Mouse (Mus musculus) liver, embryonic 15.5 days (tissue): ENCODE measurements at regions not wholly inside any gene's neighbourhood (a gene's known extent, or its start where the extent isn't known, plus 50 kb on each side); places are given as distances from the start of the nearest gene placed in this dataset.
A peak's percentile ranks its signal among the peaks of the same experiment; 100 is the strongest.

ENCODE experiments used
- ATAC-seq: fragments of 200-750 bp; cut with Nextera tagmentation; 2 replicates; pipeline ENCODE4 v1.8.0; 2017; ENCODE audit warnings: moderate number of reproducible peaks, mild to moderate bottlenecking, moderate library complexity; ENCODE audit not compliant: insufficient read depth
- H3K27ac ChIP-seq: fragments of 300-500 bp; sonication (generic); replicated peaks from 2 replicates; pipeline ENCODE4 v1.5.1; 2015; ENCODE audit warnings: mild to moderate bottlenecking, inconsistent platforms
- H3K27me3 ChIP-seq: fragments of 300-500 bp; sonication (generic); 2 replicates; pipeline ENCODE4 v1.6.1; 2015; ENCODE audit warnings: mild to moderate bottlenecking, inconsistent platforms
- H3K36me3 ChIP-seq: fragments of 300-500 bp; sonication (generic); replicated peaks from 2 replicates; pipeline ENCODE4 v1.6.1; 2015; ENCODE audit warnings: moderate library complexity, mild to moderate bottlenecking, inconsistent platforms
- H3K4me1 ChIP-seq: fragments of 300-500 bp; sonication (generic); replicated peaks from 2 replicates; pipeline ENCODE4 v1.6.1; 2015; ENCODE audit warnings: inconsistent platforms
- H3K4me2 ChIP-seq: fragments of 300-500 bp; sonication (generic); 2 replicates; pipeline ENCODE4 v1.6.1; 2015; ENCODE audit warnings: moderate library complexity, mild to moderate bottlenecking, inconsistent platforms
- H3K4me3 ChIP-seq: fragments of 300-500 bp; sonication (generic); replicated peaks from 2 replicates; pipeline ENCODE4 v1.5.1; 2015; ENCODE audit warnings: mild to moderate bottlenecking, inconsistent platforms
- H3K9ac ChIP-seq: fragments of 300-500 bp; sonication (generic); 2 replicates; pipeline ENCODE4 v1.6.1; 2015; ENCODE audit warnings: moderate library complexity, mild to moderate bottlenecking, inconsistent platforms
- H3K9me3 ChIP-seq: fragments of 300-500 bp; sonication (generic); replicated peaks from 2 replicates; pipeline ENCODE4 v1.6.1; 2016; ENCODE audit warnings: inconsistent platforms
- WGBS: fragments of 180-500 bp; shearing (Covaris S2); methylation state at CpG from one replicate; pipeline ENCODE4 v1.1.7; 2015; ENCODE audit warnings: mixed read lengths; ENCODE audit not compliant: insufficient replicate concordance; 5-methylcytosine and 5-hydroxymethylcytosine counted together

DNA sequence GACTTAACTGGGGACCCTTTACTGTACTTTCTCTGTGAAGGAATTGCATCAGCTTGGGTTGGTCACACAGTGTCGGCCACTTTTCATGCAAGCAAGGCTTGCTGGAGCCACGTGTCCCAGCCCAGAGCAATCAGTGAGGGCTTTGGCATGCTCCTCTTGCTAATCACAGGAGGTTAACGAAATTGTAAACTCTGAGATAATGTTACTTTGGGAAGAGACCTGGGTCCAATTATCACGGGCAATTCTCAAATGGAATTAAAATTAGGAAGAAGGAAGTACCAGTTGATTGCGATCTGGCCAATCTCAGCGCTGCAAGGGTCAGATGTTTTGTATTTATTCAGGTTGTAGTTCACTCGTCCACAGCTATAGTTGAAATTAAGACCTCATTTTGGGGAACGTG lies 153.2 kb downstream of the Dusp6 start:
- 44% methylated on average over 8 of the region's 8 CpGs for WGBS
- H3K4me3 ChIP-seq: no peak overlapping the region
- ATAC-seq: no peak
- no peaks in the 10 kb centered on the region for H3K9me3 ChIP-seq
- no peaks in the 10 kb centered on the region for H3K27me3 ChIP-seq
- no peaks in the 10 kb centered on the region for H3K4me1 ChIP-seq
- no peak overlapping the region for H3K27ac ChIP-seq
- H3K4me2 ChIP-seq: no peak overlapping the region
- H3K9ac ChIP-seq: no peak overlapping the region
- no peaks in the 10 kb centered on the region for H3K36me3 ChIP-seq

DNA sequence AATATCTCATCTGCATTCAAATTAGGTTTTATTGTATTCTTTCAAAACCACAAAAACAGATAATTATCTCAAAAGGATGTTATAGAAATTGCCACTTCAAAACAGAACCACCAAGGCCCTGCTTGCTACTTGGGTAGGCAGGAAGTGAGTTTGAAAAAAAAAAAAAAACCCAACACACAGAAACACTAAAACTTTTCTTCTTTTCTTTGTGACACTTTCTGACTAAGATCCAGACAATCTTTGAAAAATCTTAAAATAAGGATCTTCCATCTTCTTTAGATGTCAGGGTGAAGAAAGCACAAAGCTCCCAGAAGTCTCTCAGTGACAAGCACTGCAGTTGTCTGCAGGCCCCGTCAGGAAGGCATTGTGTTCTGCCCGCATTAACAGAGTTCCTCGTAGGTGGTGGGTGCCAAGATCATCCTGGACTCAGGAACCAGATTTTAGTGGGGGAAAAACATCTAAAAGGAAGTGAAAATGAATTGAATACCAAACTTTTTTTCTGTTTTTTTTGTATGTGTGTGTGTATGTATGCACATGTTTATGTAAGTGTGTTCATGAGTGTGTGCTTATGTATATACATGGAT lies 154.0 kb downstream of the Dusp6 start:
- Histone ChIP-seq H3K4me2 (no peak overlapping the region), H3K36me3 (no peaks in the 10 kb centered on the region), H3K4me3 (no peak overlapping the region), H3K4me1 (no peaks in the 10 kb centered on the region), H3K9me3 (no peaks in the 10 kb centered on the region), H3K9ac (no peak overlapping the region), H3K27me3 (no peaks in the 10 kb centered on the region), H3K27ac (no peak overlapping the region)
- 28% methylated on average over 3 of the region's 3 CpGs for WGBS
- no peak for ATAC-seq

DNA sequence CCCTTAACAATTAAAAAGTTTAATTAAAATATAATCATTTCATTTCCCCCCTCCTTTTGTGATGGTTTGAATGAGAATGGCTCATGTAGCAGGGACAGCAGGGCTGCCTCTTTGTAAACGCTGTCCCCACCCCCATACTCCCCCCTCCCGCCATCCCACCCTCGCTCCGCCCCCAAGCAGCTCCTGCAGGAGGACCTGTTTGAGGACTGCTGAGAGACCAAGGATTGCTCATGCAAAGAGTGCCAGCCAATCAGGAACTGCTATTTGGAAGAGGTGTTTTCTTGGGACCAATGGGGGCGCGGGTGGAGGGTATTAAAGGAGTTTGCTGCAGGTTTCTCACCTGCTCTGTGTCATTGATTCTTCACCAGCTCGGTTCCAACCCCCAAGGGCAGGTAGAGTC lies 154.6 kb downstream of the Dusp6 start:
- no peak overlapping the region for H3K9ac ChIP-seq
- H3K27me3 ChIP-seq: no peaks in the 10 kb centered on the region
- no peak overlapping the region for H3K27ac ChIP-seq
- no peaks in the 10 kb centered on the region for H3K9me3 ChIP-seq
- H3K4me1 ChIP-seq: no peaks in the 10 kb centered on the region
- 37% methylated on average over 7 of the region's 7 CpGs for WGBS
- no peak overlapping the region for H3K4me3 ChIP-seq
- no peak overlapping the region for H3K4me2 ChIP-seq
- no peaks in the 10 kb centered on the region for H3K36me3 ChIP-seq
- no peak for ATAC-seq

DNA sequence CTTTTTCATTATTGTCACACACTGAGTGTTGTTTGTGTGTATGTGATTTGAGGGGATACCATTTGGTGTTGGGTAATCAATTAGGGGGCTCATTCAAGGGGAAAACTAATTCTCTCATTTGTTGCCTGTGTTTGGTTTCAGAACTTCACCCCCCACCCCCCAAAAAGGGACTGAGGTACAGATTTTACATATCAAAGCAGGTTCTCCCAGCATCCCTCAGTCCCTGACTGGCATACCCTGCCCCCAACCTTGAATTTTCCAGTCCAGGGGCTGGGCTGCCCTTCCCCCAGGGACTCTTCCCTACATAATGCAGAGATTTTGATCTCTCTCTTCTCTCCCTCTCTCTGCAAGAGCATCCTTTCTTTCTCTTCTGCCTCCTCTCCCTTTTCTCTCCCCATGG lies 155.5 kb downstream of the Dusp6 start:
- Histone ChIP-seq H3K4me2 (no peak overlapping the region), H3K27me3 (no peaks in the 10 kb centered on the region), H3K27ac (no peak overlapping the region), H3K9me3 (no peaks in the 10 kb centered on the region), H3K9ac (no peak overlapping the region), H3K4me3 (no peak overlapping the region), H3K36me3 (no peaks in the 10 kb centered on the region), H3K4me1 (no peaks in the 10 kb centered on the region)
- no peak for ATAC-seq

DNA sequence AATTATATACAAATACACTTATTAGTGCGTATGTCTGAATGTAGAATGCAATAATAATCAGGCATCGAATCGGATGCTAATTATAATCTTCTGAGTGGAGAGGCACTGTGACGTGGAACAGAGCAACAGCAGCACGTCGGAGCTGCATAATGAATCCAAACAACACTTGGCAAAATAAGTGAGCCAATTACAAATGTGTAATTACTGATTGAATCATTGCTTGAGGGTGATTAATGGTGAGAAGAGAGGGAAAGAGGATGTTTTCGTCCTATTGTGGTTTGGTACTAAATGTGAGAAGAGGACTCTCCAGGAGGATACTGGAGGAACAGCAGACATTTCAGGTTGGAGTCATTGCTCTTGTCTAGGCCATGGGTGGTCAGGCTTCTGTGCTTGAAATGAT lies 156.5 kb downstream of the Dusp6 start:
- Histone ChIP-seq H3K4me2 (no peak overlapping the region), H3K27me3 (no peaks in the 10 kb centered on the region), H3K36me3 (no peaks in the 10 kb centered on the region), H3K9me3 (no peaks in the 10 kb centered on the region), H3K4me3 (no peak overlapping the region), H3K9ac (no peak overlapping the region), H3K27ac (no peak overlapping the region), H3K4me1 (no peaks in the 10 kb centered on the region)
- ATAC-seq: no peak
- 69% methylated on average over 7 of the region's 7 CpGs for WGBS

DNA sequence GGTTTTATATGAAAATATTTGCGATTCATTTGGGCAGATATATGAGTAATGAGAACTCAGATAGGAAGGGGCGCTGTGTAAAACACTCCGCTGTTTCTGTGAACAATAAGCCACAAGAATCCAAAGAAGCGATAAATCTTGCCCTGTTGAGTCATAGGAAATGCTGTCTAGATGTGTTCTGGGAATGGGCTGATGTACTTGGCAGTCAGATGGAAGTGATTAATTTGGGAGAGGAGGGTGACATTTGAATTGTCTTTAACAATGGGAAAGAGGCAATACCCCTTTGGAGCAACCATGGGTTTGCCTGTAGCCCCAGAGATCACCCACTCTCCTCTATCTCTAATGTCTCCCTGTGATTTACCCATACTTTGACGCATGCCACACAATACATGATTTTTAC lies 160.4 kb downstream of the Dusp6 start:
- ATAC-seq: no peak
- Histone ChIP-seq H3K4me3 (no peak overlapping the region), H3K4me2 (no peak overlapping the region), H3K9ac (no peak overlapping the region), H3K4me1 (no peaks in the 10 kb centered on the region), H3K36me3 (no peaks in the 10 kb centered on the region), H3K9me3 (no peaks in the 10 kb centered on the region), H3K27ac (no peak overlapping the region), H3K27me3 (no peaks in the 10 kb centered on the region)
- WGBS: 57% methylated on average over 5 of the region's 5 CpGs

DNA sequence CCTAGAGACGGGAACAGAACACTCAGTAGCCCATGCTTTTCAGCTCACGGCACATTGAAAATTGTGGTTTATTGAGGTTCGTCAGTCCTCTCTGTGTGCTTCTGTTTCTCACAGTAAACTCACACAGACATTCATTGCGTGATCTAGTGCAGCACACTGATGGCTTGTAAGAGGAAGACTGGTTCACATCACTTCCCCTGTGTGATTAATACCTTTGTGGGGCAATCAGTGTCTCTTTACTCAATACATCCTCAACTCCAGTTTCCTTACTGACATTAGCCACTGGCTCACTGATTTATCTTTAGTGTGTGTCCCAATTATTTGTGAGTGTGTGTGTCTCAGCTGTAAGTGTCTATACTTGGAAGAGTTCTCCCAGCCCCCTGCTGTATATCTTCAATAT lies 162.2 kb downstream of the Dusp6 start:
- Histone ChIP-seq H3K36me3 (no peaks in the 10 kb centered on the region), H3K4me2 (no peak overlapping the region), H3K4me1 (no peaks in the 10 kb centered on the region), H3K27me3 (no peaks in the 10 kb centered on the region), H3K9me3 (no peaks in the 10 kb centered on the region), H3K4me3 (no peak overlapping the region), H3K27ac (no peak overlapping the region), H3K9ac (no peak overlapping the region)
- WGBS: 39% methylated on average over 4 of the region's 4 CpGs
- no peak for ATAC-seq

DNA sequence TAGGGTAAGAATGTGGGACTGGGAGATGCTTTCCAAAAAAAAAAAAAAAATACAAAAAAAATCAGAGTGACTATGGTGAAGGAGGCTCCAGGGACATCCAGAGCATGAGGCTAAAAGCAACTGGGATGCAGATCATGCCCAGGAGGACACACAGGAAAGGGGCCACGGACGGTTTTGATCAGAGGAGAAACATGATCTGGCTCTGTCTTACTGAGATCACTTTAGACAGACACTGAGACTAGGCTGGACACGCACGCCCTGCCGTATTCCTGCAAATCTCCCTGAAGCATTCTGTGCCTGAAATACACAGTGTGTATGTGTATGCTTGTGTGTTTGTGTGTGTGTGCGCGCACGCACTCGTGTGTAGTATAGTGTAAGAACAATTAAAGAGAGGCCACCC lies 167.1 kb downstream of the Dusp6 start:
- WGBS: 69% methylated on average over 9 of the region's 9 CpGs
- no peak for ATAC-seq
- no peak overlapping the region for H3K4me3 ChIP-seq

DNA sequence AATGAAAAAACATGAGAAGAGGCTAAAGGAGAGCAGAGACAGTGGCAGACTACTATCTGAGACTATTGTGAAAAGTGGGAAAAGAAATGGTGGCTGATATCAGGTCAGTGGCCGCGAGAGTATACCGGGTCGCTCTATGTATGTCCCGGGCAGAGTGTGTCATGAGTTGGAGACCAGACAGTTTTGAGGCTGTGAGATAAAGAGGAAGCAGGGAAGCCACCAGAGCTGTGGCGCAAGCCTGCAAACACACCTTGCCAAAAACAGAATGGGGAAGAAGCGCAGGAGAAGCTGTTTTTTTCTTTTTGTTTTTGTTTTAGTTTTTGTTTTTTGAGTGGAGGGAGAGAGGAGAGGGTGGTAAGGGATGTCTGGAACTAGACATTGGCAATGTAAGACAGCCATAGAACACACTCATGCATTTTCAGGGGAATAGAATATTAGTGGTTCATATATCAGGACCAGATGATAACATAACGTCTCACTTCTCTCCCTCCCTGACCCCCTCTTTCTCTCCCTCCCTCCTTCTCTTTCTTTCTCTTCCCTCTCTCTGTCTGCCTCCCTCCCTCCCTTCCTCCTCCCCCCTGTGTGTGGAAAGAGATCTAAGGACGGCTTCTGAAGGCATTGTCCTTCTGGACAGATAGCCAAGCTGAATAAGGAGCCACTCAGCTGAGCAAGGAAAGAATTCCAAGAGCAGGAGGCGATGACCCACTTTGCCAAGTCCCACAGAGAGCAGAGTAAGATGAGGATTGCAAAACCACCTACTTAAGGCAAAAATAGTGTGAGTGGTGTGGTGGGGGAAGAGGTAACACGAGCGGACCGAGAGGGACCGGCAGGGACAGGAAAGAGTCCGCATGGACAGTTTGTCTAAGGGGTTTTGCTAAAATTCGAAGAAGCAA lies 167.9 kb downstream of the Dusp6 start:
- Histone ChIP-seq H3K9me3 (no peaks in the 10 kb centered on the region), H3K27me3 (no peaks in the 10 kb centered on the region), H3K4me3 (no peak overlapping the region), H3K27ac (no peak overlapping the region), H3K9ac (no peak overlapping the region), H3K4me2 (peak overlapping the region; percentile 8; the same call in 1 of the 2 replicates), H3K36me3 (no peaks in the 10 kb centered on the region), H3K4me1 (no peaks in the 10 kb centered on the region)
- 27% methylated on average over 16 of the region's 16 CpGs for WGBS
- no peak for ATAC-seq

More for the DNA sequence above, 167.1 kb downstream of the Dusp6 start:
- H3K9ac ChIP-seq: no peak overlapping the region
- no peak overlapping the region for H3K4me2 ChIP-seq
- H3K27me3 ChIP-seq: no peaks in the 10 kb centered on the region
- H3K4me1 ChIP-seq: no peaks in the 10 kb centered on the region
- H3K9me3 ChIP-seq: no peaks in the 10 kb centered on the region
- no peaks in the 10 kb centered on the region for H3K36me3 ChIP-seq
- no peak overlapping the region for H3K27ac ChIP-seq

DNA sequence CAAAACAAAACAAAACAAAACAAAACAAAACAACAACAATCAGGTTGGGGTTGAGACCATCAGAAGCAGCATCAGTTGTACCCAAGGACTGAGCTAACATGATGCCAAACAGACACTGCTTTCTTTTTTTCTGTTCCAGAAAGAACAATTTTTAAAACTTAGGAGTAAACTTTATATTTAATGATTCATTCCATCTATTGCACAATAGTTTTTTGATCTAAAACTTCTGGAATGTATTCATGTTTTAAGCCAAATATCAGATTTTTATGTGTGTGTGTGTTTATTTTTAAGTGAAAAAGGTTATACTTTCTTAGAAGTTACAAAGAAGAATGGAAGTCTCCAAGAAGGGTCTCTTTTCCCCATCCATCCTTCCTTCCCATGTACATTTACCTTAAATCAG lies 174.0 kb downstream of the Dusp6 start:
- no peak for ATAC-seq
- Histone ChIP-seq H3K4me2 (no peak overlapping the region), H3K9ac (no peak overlapping the region), H3K36me3 (no peaks in the 10 kb centered on the region), H3K4me1 (0 out of 2 replicates have a peak, but pooled peaks cover 4% of the 10 kb centered on the region), H3K4me3 (no peak overlapping the region), H3K9me3 (no peaks in the 10 kb centered on the region), H3K27ac (no peak overlapping the region), H3K27me3 (no peaks in the 10 kb centered on the region)

DNA sequence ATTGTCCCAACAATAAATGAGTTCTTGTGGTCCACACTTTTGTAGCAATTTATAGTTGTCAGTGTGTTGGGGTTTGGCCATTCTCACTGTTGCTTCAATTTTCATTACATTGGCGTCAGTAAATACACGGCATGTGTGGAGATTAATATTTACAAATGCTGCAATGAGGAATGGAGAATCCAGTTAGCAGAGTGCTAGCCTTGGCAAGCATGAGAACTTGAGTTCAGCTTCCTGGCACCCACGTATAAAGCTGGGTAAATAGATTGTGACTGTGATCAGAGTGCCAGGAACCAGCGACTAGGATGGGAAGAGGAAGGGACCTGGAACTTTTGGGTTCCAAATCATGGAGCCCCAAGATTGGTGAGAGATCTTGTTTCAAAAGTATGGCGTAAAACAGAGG lies 177.1 kb downstream of the Dusp6 start:
- no peaks in the 10 kb centered on the region for H3K36me3 ChIP-seq
- H3K4me2 ChIP-seq: no peak overlapping the region
- H3K4me1 ChIP-seq: 0 out of 2 replicates have a peak, but pooled peaks cover 4% of the 10 kb centered on the region
- H3K27me3 ChIP-seq: no peaks in the 10 kb centered on the region
- 59% methylated on average over 5 of the region's 5 CpGs for WGBS
- ATAC-seq: no peak
- H3K27ac ChIP-seq: no peak overlapping the region
- H3K9me3 ChIP-seq: no peaks in the 10 kb centered on the region
- H3K9ac ChIP-seq: no peak overlapping the region
- no peak overlapping the region for H3K4me3 ChIP-seq

DNA sequence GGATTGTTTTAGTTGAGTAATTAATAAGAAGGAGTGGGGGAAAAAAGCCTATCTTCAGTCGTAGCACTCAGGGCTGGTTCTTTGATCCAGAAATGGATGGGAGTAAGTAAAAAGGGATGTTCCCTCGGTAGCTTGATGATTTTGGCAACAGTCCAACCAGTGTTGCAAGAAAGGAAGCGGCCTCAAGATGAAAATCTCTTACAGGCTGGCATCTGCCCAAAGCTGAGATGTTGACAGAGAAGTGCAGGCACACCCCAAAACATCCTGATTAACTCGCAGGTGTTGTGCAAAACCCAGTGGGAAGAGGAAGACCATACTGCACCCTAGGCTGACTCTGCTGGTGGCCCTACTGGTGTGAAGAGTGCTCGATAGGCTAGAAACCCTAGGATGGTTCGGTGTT lies 178.0 kb downstream of the Dusp6 start:
- ATAC-seq: no peak
- no peak overlapping the region for H3K27ac ChIP-seq
- no peaks in the 10 kb centered on the region for H3K27me3 ChIP-seq
- H3K4me1 ChIP-seq: 0 out of 2 replicates have a peak, but pooled peaks cover 4% of the 10 kb centered on the region
- H3K4me2 ChIP-seq: no peak overlapping the region
- no peak overlapping the region for H3K4me3 ChIP-seq
- no peaks in the 10 kb centered on the region for H3K9me3 ChIP-seq
- 21% methylated on average over 6 of the region's 6 CpGs for WGBS
- H3K9ac ChIP-seq: no peak overlapping the region
- no peaks in the 10 kb centered on the region for H3K36me3 ChIP-seq
